Mouse (Mus musculus) urinary bladder, postnatal 4 days (tissue): ENCODE results near the gene Ceacam2.
"Not testable (repeated sequence)": the region's sequence is repeated elsewhere in the genome, so short reads cannot be mapped to it uniquely, and the experiment has no call there.

Source experiments
- DNase-seq, 2 experiments: peaks; one replicate each; pipeline ENCODE4 v3.0.0; 2021 to 2022; ENCODE audit warnings: low spot score in 2 of 2

Gene Ceacam2

GRCm38 (mm10) chr7:25539376-25539907, at the start of gene Ceacam2:
TSS of gene Ceacam2 (minus strand) at chr7:25539857.
- not testable (repeated sequence) for DNase-seq

DNA sequence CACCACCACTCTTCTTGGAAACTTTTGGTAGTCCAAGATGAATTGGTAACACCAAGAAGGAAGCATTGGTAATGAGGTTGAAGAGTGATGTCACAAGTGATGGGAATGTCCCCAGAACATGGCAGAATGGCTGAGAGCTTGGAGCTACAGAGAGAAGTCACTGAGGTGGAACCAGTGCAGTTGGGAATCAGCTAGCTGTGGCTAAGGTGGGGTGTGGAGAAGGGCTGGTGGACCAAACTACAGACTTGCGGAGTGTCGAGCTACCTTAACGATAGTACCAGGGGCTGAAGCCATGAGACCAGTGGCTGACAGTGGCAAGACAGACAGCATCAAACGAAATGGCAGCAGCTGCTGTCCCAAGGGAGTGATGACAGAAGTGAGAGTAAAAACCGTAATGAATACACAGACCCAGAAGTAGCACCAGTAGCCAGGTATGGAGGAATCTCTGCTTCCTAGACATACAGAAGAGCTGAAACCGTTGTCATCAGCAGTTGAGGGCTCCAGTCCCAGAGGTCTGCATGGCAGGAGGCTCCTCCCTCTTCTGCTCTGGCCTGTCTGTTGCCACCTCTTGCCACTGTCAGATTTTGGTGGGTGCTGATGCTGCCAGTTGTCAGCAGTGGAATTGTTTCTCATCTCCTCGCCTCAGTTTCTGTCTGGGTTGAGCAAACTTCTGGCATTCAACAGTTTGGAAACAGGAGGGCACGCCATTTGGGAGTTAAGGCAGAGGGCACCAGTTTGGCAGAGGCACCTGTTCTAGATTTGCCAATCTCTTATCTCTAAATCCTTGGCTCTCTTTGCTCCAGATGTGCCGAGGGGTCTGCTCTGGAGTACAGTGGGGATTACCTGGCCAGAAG, 45.9 kb upstream of the Ceacam2 start:
- no peak for DNase-seq

DNA sequence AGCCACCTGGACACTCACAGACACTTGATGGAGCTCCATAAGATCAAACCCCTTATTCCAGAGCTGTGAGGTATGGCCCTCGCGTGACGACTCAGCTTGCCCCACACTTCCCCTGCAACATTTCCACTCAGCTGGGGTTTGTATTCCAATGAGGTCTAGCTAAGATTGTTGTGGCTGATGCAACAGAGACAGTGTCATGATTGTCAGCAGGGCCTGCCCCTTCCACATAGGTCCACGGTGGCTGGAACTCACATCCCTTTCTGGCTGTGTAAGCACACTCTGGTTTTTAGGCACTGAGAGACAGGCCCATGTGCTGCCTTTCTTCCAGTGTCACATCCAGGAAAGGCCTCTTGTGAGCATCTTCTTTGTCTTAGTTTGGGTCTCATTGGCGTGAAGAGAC, 45.0 kb upstream of the Ceacam2 start:
- DNase-seq = no peak

DNA sequence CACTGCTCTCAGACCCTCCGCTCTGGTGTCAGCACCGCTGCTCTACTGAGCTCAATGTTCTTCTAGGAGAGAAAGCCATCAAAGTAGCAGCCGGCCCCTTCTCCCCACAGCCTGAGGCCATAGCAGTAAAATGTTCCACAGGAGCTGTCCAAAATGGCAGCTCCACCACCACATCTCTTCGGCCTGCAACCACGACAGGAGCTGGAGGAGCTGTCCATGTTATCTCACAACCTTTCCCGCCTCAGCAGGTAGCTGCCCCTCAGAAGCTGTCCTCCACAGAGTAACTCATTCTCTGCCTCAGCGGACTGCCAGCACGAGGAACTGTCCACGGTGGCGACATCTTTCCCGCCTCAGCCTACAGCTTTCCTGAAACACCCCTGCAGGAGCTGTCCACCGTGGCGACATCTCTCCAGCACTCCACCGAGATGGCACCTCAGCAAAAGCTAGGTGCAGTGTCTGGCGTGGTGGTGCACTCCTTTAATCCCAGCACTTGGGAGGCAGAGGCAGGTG, 42.7 kb upstream of the Ceacam2 start:
- no peak for DNase-seq

DNA sequence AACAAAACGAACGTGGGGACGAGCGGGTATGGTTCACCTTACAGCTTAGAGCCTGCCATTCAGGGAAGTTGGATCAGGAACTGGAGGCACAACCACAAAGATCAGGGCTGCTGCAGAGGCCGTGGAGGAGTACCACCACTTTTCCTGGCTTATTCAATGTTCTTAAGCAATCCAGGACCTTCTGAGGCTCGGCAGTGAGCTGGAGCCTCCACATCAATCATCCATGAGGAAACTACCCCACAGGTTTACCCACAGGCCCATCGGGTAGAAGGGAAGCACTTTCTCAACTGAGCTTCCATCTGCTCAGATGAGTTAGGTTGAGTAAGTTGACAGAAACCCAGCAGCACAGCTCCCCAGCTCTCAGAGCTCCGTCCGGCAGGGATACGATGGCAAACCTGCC, 39.8 kb upstream of the Ceacam2 start:
- DNase-seq = no peak

- DNase-seq = not testable (repeated sequence)
Observed at GRCm38 (mm10) chr7:25576793-25577437, 37.3 kb upstream of the Ceacam2 start.

DNA sequence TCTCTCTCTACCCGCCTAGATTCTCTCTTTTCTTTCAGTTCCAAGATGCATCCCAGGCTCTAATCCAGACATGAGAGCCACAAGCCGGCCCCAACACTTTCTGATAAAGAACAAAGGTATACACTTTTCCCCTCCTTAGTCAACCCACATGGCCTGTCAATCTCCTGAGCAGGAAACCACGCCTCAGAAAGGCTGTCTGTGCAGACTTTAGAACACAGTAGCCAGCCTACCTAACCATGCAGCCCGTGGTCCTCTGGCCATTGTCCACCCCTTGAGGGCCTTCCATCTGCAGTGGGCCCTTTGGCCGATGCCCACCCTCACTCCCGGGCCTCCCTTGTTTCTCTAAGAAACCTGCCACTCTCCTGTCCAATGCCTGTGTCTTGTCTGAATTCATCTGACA, 36.7 kb upstream of the Ceacam2 start:
- not testable (repeated sequence) for DNase-seq

GRCm38 (mm10) chr7:25575870-25576269, 36.2 kb upstream of the Ceacam2 start:
- DNase-seq = no peak

GRCm38 (mm10) chr7:25575105-25575504, 35.4 kb upstream of the Ceacam2 start:
- no peak for DNase-seq

- not testable (repeated sequence) for DNase-seq
Observed at GRCm38 (mm10) chr7:25573806-25574205, 34.1 kb upstream of the Ceacam2 start.

GRCm38 (mm10) chr7:25568721-25569120, 29.1 kb upstream of the Ceacam2 start:
- DNase-seq = no peak

GRCm38 (mm10) chr7:25541464-25541863, 1.8 kb upstream of the Ceacam2 start:
- DNase-seq = not testable (repeated sequence)

GRCm38 (mm10) chr7:25539954-25540353, 297 bp upstream of the Ceacam2 start:
- DNase-seq = not testable (repeated sequence)

- DNase-seq = no peak
Observed at GRCm38 (mm10) chr7:25530837-25531236, 8.8 kb downstream of the Ceacam2 start.

DNA sequence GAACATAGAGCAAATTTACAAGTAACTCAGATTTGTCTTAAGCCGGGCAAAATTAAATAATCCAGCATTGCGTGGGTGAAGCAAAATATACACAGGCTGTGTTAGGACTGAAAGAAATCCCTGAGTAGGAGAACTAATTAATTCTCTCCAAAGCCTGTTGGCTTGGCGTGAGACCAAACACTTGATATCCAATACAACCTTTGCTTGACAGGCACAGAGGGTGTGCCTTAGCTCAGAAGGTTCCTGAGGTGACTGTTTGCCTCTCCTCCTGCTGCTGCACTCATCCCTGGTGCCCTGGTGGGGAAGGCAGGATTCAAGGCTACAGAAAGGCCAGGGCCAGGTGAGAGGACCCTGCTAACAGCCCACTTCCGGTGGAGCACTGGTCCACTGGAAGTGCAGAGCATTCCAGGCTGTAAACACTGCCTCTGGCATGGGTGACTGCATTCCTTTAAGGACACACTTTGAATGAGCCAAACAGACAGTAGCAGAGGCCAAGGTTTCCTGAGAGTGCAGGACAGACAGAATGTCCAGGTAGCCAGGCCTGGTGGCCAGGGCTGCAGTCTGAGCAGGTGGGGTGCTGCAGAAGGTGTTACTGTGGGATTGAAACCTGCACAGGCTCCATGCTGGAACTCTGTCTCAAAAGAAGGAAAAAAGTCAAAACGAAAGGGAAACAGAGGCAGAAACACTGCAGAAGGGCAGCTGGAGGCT, 23.4 kb downstream of the Ceacam2 start:
- DNase-seq = not testable (repeated sequence)

- not testable (repeated sequence) for DNase-seq
Observed at GRCm38 (mm10) chr7:25515667-25516066, 24.0 kb downstream of the Ceacam2 start.

DNA sequence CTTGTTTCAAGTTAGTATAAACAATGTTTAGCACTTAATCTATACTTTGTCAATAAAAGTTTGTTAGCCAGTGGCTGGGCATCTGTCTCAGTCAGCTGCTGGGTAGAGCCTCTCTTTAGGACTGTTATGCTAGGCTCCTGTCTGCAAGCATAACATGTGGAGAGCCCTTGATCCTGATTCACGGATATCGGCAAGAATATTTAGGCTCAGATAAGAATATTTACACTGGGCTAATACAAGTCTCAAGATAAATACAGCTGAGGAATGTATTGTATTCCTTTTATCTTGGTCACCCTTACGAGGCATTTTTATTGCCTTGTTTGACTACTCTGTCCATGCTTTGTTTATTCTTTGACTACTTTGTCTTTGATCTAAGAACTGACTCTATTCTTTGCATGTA, 29.7 kb downstream of the Ceacam2 start:
- DNase-seq = no peak

DNA sequence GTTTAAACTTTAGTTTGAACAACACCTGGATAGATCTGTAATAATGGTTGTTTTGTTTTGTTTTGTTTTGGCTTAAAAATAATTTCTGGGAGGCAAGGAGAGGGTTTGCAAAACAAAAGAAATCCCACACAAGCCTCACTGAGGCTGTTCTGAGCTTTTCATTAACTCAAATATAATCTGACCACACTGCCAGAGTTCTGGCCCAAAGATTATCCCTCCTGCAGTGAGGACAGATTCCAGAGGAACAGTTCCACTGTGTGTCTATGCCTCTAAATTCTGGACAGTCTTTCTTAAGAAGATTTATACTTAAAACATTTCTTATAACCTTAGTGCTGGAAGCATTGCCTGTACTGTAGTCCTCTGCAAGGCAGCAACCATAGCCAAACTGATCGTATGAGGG, 45.0 kb downstream of the Ceacam2 start:
- no peak for DNase-seq

- not testable (repeated sequence) for DNase-seq
Observed at GRCm38 (mm10) chr7:25490698-25491097, 49.0 kb downstream of the Ceacam2 start.

GRCm38 (mm10) chr7:25489382-25489781, 50.3 kb downstream of the Ceacam2 start:
- DNase-seq = not testable (repeated sequence)

- DNase-seq = no peak
Observed at GRCm38 (mm10) chr7:25486186-25486585, 53.5 kb downstream of the Ceacam2 start.

- no peak for DNase-seq
Observed at GRCm38 (mm10) chr7:25485061-25485460, 54.6 kb downstream of the Ceacam2 start.
